14 mouse cellular contexts compared by ENCODE assay signal in genomic region chr5:22241560-22241959, GRCm38 (mm10).
"Had no signal": no experiment of that assay in that cellular context is flagged by ENCODE, and none has a peak within 500 bp of the region (broad histone marks: within the 10 kb centered on the region; RNA-seq: fewer than 3 reads in every experiment).

No protein-coding gene starts in this region.

- H3K4me3 ChIP-seq: layer of hippocampus, adult 2 months; limb, embryonic 13.5 days; midbrain, embryonic 10.5 days; myocyte; neural tube, embryonic 15.5 days had no signal

- H3K4me2 ChIP-seq: limb, embryonic 13.5 days; neural tube, embryonic 15.5 days had no signal

- H3K9me3 ChIP-seq: limb, embryonic 13.5 days; midbrain, embryonic 10.5 days; neural tube, embryonic 15.5 days had no signal

- DNase-seq: kidney, adult 9 months; kidney, postnatal 4 days; lung, adult 18-20 months; lung, postnatal 36 days; midbrain, embryonic 14.5 days; thymus, postnatal 14 days had no signal

- H3K27me3 ChIP-seq: neural tube, embryonic 15.5 days had no signal

- H3K36me3 ChIP-seq: limb, embryonic 13.5 days; midbrain, embryonic 10.5 days; neural tube, embryonic 15.5 days had no signal

- H3K27ac ChIP-seq: kidney, postnatal 0 days; layer of hippocampus, adult 2 months; limb, embryonic 13.5 days; liver, embryonic 14.5 days; midbrain, embryonic 10.5 days; neural tube, embryonic 15.5 days; stomach, postnatal 0 days had no signal

- H3K9ac ChIP-seq: limb, embryonic 13.5 days; liver, embryonic 14.5 days; neural tube, embryonic 15.5 days had no signal

- H3K4me1 ChIP-seq: midbrain, embryonic 10.5 days had no signal
